Mouse (Mus musculus) heart, embryonic 15.5 days (tissue): Measurements from ENCODE around the gene Zranb1. TPM values are rescaled to one million over a fixed set of nuclear protein-coding genes. Genes with fewer than 3 reads are reported as not detected.
A peak's percentile ranks its signal among the peaks of the same experiment; 100 is the strongest.

ENCODE experiments used
- ATAC-seq: fragments of 200-750 bp; cut with Nextera tagmentation; replicated peaks from 2 replicates; pipeline ENCODE4 v1.8.0; 2017; ENCODE audit warnings: low read depth, moderate TSS enrichment; ENCODE audit not compliant: insufficient number of reproducible peaks, insufficient read depth, low FRiP score
- H3K27ac ChIP-seq: fragments of 300-500 bp; sonication (generic); 2 replicates; pipeline ENCODE4 v1.5.1; 2015; ENCODE audit warnings: mild to moderate bottlenecking, inconsistent platforms
- H3K27me3 ChIP-seq: fragments of 300-500 bp; sonication (generic); 2 replicates; pipeline ENCODE4 v1.6.1; 2015; ENCODE audit warnings: inconsistent platforms
- H3K36me3 ChIP-seq: fragments of 300-500 bp; sonication (generic); 2 replicates; pipeline ENCODE4 v1.6.1; 2015; ENCODE audit warnings: mild to moderate bottlenecking, inconsistent platforms
- H3K4me1 ChIP-seq: fragments of 300-500 bp; sonication (generic); replicated peaks from 2 replicates; pipeline ENCODE4 v1.6.1; 2015; ENCODE audit warnings: inconsistent platforms
- H3K4me2 ChIP-seq: fragments of 300-500 bp; sonication (generic); 2 replicates; pipeline ENCODE4 v1.6.1; 2015; ENCODE audit warnings: inconsistent platforms, mild to moderate bottlenecking, moderate library complexity
- H3K4me3 ChIP-seq: fragments of 300-500 bp; sonication (generic); 2 replicates; pipeline ENCODE4 v1.5.1; 2015; ENCODE audit warnings: mild to moderate bottlenecking, inconsistent platforms
- H3K9ac ChIP-seq: fragments of 300-500 bp; sonication (generic); 2 replicates; pipeline ENCODE4 v1.6.1; 2015; ENCODE audit warnings: mild to moderate bottlenecking, inconsistent platforms
- H3K9me3 ChIP-seq: fragments of 300-500 bp; sonication (generic); replicated peaks from 2 replicates; pipeline ENCODE4 v1.6.1; 2016; ENCODE audit warnings: inconsistent platforms
- WGBS: fragments of 180-500 bp; shearing (Covaris S2); methylation state at CpG from one replicate; pipeline ENCODE4 v1.1.7; 2015; ENCODE audit warnings: mixed read lengths; 5-methylcytosine and 5-hydroxymethylcytosine counted together
- polyA plus RNA-seq: library from polyadenylated mRNA; unstranded; fragments of >200 nt; fragmentation: Nextera tagmentation; extraction: Ambion mirVana; gene quantifications from 2 replicates; pipeline ENCODE4 v1.2.1, GENCODE M21; 2015

Zranb1 gene
- polyA plus RNA-seq, 1 experiment from 2014 or later: 8.4 TPM

DNA sequence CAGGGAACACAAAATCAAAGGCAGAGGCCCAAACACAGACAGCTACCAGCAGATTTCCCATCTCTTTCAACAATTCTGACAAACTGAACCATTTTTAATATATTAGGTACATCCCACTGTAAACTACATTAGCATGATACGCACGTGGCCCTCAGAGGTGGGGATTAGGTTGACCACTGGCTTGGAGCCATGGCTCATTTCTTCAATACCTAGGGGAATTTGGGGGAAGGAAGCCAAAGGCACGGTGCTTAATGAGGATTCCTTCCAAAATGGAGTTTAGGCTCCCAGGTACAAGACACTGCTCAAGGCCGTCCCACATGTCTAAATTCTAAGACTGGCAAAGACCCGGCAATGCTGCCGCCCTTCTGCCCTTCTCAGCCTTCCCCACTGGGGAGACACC, 71.3 kb downstream of the Zranb1 start:
- H3K4me1 ChIP-seq: peaks cover 31% of the 10 kb centered on the region
- WGBS: 89% methylated on average over 6 of the region's 6 CpGs
- no peak overlapping the region for H3K4me3 ChIP-seq
- H3K27ac ChIP-seq: no peak overlapping the region
- H3K9me3 ChIP-seq: no peaks in the 10 kb centered on the region
- ATAC-seq: no peak
- peaks cover 22% of the 10 kb centered on the region for H3K36me3 ChIP-seq
- H3K9ac ChIP-seq: no peak overlapping the region
- H3K4me2 ChIP-seq: no peak overlapping the region
- H3K27me3 ChIP-seq: no peaks in the 10 kb centered on the region

DNA sequence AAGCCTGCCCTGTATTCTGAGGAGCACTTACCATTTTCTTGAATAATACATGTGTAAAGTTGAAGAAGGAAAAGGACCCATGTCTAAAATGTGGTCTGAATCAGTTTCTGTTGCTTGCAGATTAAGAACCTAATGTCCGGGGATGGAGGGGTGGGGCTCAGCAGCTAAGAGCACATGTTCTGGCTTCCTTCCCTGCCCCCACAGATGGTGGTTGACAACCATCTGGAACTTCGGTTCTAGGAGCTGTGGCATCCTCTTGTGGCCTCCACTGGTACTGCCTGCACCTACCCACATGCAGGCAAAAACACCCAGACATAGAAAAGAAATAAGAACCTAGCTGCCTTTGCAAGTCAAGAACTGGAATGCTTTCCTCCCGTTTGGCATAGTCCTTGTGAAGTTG, 72.5 kb downstream of the Zranb1 start:
- no peak overlapping the region for H3K9ac ChIP-seq
- H3K4me2 ChIP-seq: no peak overlapping the region
- no peak overlapping the region for H3K4me3 ChIP-seq
- H3K4me1 ChIP-seq: peaks cover 42% of the 10 kb centered on the region
- H3K9me3 ChIP-seq: no peaks in the 10 kb centered on the region
- no peak overlapping the region for H3K27ac ChIP-seq
- 15% methylated on average over 3 of the region's 3 CpGs for WGBS
- H3K27me3 ChIP-seq: no peaks in the 10 kb centered on the region
- H3K36me3 ChIP-seq: peaks cover 13% of the 10 kb centered on the region
- 0 out of 2 replicates have a peak, but pooled peaks have one; percentile 30 for ATAC-seq

DNA sequence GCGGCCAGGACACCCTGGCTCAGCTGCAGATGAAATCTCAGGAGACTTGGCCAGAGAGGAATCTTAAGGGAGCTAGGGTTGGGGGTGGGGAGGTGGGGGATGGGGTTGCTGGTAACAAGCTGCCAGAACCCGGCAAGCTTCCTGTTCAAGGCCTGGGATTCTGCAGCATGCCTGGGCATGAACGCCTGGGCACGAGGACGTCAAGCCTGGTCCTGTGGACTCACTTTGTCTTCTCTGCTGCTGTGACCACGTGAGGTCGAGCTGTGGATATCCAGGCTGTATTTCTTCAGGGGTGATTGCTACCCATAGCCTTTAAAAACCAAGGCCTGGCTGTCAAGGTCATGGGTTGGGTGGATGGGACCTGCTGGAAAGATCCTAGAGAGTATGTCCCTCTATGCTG, 74.8 kb downstream of the Zranb1 start:
- WGBS: 79% methylated on average over 7 of the region's 7 CpGs
- Histone ChIP-seq H3K27me3 (no peaks in the 10 kb centered on the region), H3K36me3 (peaks cover 5% of the 10 kb centered on the region; the same call in 1 of the 2 replicates), H3K9me3 (no peaks in the 10 kb centered on the region), H3K4me2 (no peak overlapping the region), H3K4me1 (peaks cover 65% of the 10 kb centered on the region), H3K4me3 (no peak overlapping the region), H3K27ac (no peak overlapping the region), H3K9ac (no peak overlapping the region)
- ATAC-seq: no peak

DNA sequence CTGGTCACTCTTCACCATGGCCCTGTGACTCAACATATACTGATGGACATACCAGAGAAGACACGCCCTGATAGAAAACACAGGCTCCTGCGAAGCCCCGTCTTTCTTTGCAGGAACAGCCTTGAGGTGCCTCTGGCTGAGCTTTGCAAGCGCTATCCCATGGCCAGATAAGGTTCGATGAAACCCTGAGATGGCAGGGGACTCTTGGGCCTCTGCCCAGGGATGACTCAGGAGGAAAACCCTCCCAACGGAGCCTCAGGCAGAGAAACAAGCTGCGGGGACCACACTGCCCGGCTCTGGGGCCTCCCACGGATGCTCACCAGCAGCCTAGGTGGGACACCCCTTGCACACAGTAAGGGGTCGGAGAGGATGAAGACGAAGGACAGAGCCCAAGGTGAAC, 76.4 kb downstream of the Zranb1 start:
- H3K4me1 ChIP-seq: peaks cover 81% of the 10 kb centered on the region
- no peaks in the 10 kb centered on the region for H3K27me3 ChIP-seq
- no peak overlapping the region for H3K4me3 ChIP-seq
- H3K9me3 ChIP-seq: no peaks in the 10 kb centered on the region
- WGBS: 27% methylated on average over 11 of the region's 11 CpGs
- H3K4me2 ChIP-seq: no peak overlapping the region
- H3K9ac ChIP-seq: no peak overlapping the region
- H3K27ac ChIP-seq: peak overlapping the region; percentile 23; the same call in 1 of the 2 replicates
- H3K36me3 ChIP-seq: peaks cover 5% of the 10 kb centered on the region; the same call in 1 of the 2 replicates
- no peak for ATAC-seq

DNA sequence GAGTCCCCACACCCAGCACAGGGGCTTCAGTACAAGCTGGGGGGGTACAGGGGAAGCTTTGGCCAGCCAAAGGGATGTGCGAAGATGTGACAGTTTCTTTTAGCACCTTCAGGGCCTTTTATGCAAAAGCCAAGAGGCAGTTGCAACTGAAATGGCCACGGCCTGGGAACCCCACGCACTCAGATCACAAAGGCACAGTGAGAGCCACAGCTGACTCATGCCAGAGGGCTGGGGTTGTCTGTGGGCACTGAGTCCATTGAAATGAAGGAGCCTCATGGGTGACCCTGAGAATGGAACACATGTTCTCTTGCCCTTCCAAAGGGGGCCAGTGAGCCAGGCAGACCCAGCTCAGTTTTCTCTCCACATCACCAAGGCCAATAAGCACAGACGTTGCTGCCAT, 77.7 kb downstream of the Zranb1 start:
- peaks cover 85% of the 10 kb centered on the region for H3K4me1 ChIP-seq
- H3K4me3 ChIP-seq: no peak overlapping the region
- no peak overlapping the region for H3K9ac ChIP-seq
- H3K4me2 ChIP-seq: no peak overlapping the region
- 88% methylated on average over 4 of the region's 4 CpGs for WGBS
- H3K9me3 ChIP-seq: no peaks in the 10 kb centered on the region
- no peaks in the 10 kb centered on the region for H3K27me3 ChIP-seq
- no peak overlapping the region for H3K27ac ChIP-seq
- no peak for ATAC-seq
- peaks cover 5% of the 10 kb centered on the region; the same call in 1 of the 2 replicates for H3K36me3 ChIP-seq

DNA sequence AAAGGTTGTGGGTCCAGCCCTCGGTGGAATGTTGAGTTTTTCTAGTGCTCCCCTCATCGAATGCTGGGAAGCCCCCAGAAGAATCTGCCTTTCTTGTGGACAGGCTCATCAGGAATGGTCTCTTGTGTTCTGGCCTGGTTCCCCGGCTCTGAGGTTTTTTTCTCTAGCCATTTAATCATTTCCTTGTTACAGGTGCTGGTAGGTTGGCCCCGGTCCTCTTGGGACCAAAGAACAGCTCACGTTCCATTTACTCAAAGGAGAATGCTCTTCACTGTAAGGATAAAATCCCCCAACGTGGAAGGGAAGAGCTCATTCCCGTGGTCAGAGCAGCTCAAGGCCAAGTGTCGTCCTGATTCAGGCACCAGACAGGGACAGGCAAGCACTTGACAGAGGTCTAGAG, 78.7 kb downstream of the Zranb1 start:
- no peak overlapping the region for H3K9ac ChIP-seq
- H3K4me1 ChIP-seq: peaks cover 86% of the 10 kb centered on the region
- 75% methylated on average over 8 of the region's 8 CpGs for WGBS
- no peak for ATAC-seq
- no peak overlapping the region for H3K4me3 ChIP-seq
- no peaks in the 10 kb centered on the region for H3K27me3 ChIP-seq
- no peak overlapping the region for H3K4me2 ChIP-seq
- no peaks in the 10 kb centered on the region for H3K9me3 ChIP-seq
- peak overlapping the region; percentile 85; the same call in 1 of the 2 replicates for H3K27ac ChIP-seq
- peaks cover 5% of the 10 kb centered on the region; the same call in 1 of the 2 replicates for H3K36me3 ChIP-seq

DNA sequence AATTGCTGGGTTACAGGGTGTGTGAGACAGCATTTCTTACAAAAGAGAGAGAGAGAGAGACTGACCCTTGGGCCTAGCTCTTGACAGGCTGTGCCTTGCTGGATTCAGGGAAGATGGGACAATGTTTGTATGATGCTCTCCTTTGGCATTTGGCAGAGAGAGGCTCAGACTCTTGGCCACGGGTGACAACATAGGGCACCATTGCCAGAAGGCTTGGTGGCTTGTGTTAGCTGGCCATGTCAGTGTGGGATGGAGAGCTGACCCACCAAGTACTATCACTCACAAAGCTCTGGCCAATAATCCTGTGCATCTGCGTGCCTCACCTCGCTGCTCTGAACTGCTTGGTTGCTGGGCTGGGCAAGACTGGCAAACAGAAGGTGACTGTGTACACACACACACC, 79.5 kb downstream of the Zranb1 start:
- H3K4me3 ChIP-seq: no peak overlapping the region
- H3K9ac ChIP-seq: no peak overlapping the region
- H3K4me1 ChIP-seq: peaks cover 92% of the 10 kb centered on the region
- no peak for ATAC-seq
- WGBS: 83% methylated on average over 3 of the region's 3 CpGs
- H3K36me3 ChIP-seq: peaks cover 5% of the 10 kb centered on the region; the same call in 1 of the 2 replicates
- H3K4me2 ChIP-seq: no peak overlapping the region
- H3K27me3 ChIP-seq: no peaks in the 10 kb centered on the region
- H3K9me3 ChIP-seq: no peaks in the 10 kb centered on the region
- peak overlapping the region; percentile 85 for H3K27ac ChIP-seq

DNA sequence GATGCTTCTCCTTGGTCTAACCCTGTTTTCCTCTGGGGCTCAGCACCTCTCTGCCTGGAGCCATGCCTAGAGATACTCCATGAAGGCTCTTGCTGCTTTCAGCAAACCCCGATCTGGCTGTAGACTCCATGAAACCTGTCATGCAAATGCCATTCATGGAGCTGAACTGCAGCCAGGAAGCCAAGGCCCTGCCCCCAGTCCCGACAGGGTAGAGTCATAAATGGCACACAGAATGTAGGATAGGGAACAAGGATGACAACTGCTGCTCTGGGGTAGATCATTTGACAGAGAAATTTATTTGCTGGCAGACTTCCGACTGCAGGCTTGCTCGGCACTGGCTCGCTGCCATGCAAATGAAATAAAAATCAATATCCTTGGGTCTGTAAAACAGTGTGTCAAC, 80.2 kb downstream of the Zranb1 start:
- H3K4me1 ChIP-seq: peaks cover 92% of the 10 kb centered on the region
- no peaks in the 10 kb centered on the region for H3K9me3 ChIP-seq
- peak overlapping the region; percentile 85 for H3K27ac ChIP-seq
- no peak overlapping the region for H3K4me3 ChIP-seq
- H3K36me3 ChIP-seq: peaks cover 5% of the 10 kb centered on the region; the same call in 1 of the 2 replicates
- no peak overlapping the region for H3K9ac ChIP-seq
- peak overlapping the region; percentile 38 for H3K4me2 ChIP-seq
- peak; percentile 81 for ATAC-seq
- H3K27me3 ChIP-seq: no peaks in the 10 kb centered on the region
- 17% methylated on average over 5 of the region's 5 CpGs for WGBS

DNA sequence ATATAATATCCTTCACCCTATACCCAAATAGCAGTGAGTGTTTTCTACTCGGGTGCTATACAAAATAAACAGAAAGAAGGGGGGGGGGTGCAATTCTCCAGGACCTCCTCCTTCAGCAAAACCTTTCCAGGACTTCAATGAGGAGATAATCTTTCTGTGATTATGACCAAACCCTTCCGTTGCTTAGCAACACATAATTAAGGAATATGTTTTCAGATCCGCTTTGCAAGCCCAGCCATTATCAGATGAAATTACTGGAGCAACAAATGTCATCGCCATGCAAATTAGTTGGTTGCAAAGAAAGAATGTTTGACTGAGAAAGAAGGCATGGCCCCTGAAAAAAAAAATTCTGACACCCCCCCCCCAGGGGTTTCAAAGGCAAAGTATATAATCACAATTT, 80.7 kb downstream of the Zranb1 start:
- WGBS: 31% methylated on average over 4 of the region's 4 CpGs
- Histone ChIP-seq H3K9me3 (no peaks in the 10 kb centered on the region), H3K9ac (no peak overlapping the region), H3K4me3 (no peak overlapping the region), H3K4me1 (peaks cover 92% of the 10 kb centered on the region), H3K36me3 (peaks cover 5% of the 10 kb centered on the region; the same call in 1 of the 2 replicates), H3K27ac (peak overlapping the region; percentile 85), H3K4me2 (peak overlapping the region; percentile 24), H3K27me3 (no peaks in the 10 kb centered on the region)
- no peak for ATAC-seq

DNA sequence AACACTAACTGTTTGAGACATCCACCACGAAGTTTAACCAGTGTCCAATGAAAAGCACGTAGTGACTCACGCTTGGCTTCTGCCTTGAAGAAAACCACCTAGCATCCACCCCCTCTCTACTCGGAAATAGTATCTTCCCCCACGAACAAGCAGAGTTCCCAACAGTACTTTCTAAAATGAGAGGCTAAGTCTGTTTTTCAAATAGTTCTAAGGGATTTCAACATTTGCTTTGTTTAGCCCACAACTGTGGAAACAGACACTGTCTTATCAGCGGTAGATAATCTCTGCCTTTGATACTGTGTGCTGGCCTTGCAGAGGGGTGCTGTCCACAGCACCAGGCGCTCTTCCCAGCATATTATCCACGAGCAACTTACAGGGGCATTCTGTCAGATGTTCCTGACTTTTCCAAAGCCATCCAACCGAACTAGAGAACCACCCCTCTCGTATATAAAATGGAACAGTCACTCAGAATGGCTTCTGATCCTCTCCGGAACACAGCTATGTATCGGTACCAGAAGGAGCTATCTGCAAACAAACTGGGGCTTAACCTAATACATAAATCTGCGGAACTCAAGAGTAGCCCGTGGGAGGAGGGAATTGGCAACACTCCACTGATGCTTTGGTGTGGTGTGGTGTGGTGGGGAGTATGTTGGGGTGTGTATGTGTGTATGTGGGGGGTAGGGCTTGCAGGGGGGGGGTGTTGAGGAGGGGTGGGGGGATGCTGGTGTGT, 81.9 kb downstream of the Zranb1 start:
- WGBS: 28% methylated on average over 14 of the region's 14 CpGs
- peaks cover 5% of the 10 kb centered on the region; the same call in 1 of the 2 replicates for H3K36me3 ChIP-seq
- H3K27me3 ChIP-seq: no peaks in the 10 kb centered on the region
- no peak for ATAC-seq
- H3K27ac ChIP-seq: peak overlapping the region; percentile 43
- H3K9me3 ChIP-seq: no peaks in the 10 kb centered on the region
- H3K4me3 ChIP-seq: no peak overlapping the region
- H3K4me1 ChIP-seq: peaks cover 82% of the 10 kb centered on the region
- no peak overlapping the region for H3K4me2 ChIP-seq
- H3K9ac ChIP-seq: no peak overlapping the region

DNA sequence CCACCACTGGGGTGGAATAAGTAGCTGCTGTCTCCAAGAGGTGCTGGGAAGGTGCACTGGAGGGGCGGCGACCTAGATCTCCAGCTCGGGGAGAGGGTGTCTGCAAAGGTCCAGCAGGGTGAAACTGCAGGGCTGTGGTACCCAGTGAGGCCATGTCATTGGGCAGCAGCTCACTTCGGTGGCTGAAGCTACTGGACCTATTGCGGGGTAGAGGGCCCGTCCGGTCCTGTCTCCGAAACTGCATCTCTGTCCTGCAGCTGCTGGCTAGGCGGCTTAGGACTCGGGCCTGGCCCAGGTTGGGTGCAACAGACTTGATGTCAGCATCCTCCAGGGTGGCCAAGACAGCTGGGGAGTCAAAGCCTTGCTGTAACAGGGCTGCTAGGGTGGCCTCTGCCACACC, 83.0 kb downstream of the Zranb1 start:
- WGBS: 92% methylated on average over 10 of the region's 10 CpGs
- H3K4me1 ChIP-seq: peaks cover 78% of the 10 kb centered on the region

DNA sequence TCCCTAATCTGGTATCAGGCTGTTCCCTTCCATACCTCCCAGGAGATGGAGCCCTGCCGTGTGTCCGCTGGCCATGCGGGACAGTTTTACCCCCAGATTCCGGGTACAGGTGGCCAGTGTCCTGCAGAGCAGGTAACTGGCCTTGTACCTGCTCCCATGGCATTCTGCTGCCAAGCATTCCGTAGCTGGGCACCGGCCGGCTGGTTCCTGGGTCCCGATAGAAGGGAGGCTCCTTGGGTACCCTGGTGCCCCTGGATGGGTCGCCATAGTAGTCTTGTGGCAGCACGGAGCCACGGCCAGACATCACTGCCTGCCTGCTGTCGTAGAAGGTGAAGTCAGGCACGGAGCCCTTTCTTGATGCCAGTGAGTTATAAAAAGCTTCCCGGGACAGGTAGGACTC, 83.7 kb downstream of the Zranb1 start:
- ATAC-seq: no peak
- no peaks in the 10 kb centered on the region for H3K9me3 ChIP-seq
- peaks cover 79% of the 10 kb centered on the region for H3K4me1 ChIP-seq
- no peaks in the 10 kb centered on the region for H3K27me3 ChIP-seq
- WGBS: 88% methylated on average over 14 of the region's 14 CpGs
- peak overlapping the region; percentile 87 for H3K27ac ChIP-seq
- H3K4me3 ChIP-seq: no peak overlapping the region
- 0 out of 2 replicates have a peak overlapping the region, but pooled peaks have one; percentile 14 for H3K9ac ChIP-seq
- H3K4me2 ChIP-seq: 0 out of 2 replicates have a peak overlapping the region, but pooled peaks have one; percentile 31
- H3K36me3 ChIP-seq: peaks cover 5% of the 10 kb centered on the region; the same call in 1 of the 2 replicates

More for the DNA sequence above, 83.0 kb downstream of the Zranb1 start:
- no peak for ATAC-seq
- H3K27me3 ChIP-seq: no peaks in the 10 kb centered on the region
- peaks cover 5% of the 10 kb centered on the region; the same call in 1 of the 2 replicates for H3K36me3 ChIP-seq
- H3K27ac ChIP-seq: no peak overlapping the region
- H3K4me2 ChIP-seq: no peak overlapping the region
- H3K9me3 ChIP-seq: no peaks in the 10 kb centered on the region
- H3K4me3 ChIP-seq: no peak overlapping the region
- H3K9ac ChIP-seq: no peak overlapping the region
